Mouse (Mus musculus): ENCODE results near the gene Wapl.

Gene Wapl

GRCm38 (mm10) chr14:34697376-34697775 lies 23.6 kb downstream of the Wapl start:
- DNase-seq (ENCODE audit: low spot score) = no peak

GRCm38 (mm10) chr14:34710209-34710608 lies 36.5 kb downstream of the Wapl start:
- DNase-seq (ENCODE audit: low spot score) = no peak

- no peak for DNase-seq (ENCODE audit: low spot score)
These were observed 38.3 kb downstream of the Wapl start for GRCm38 (mm10) chr14:34712027-34712426.

- no peak for DNase-seq (ENCODE audit: low spot score)
These were observed 39.1 kb downstream of the Wapl start for GRCm38 (mm10) chr14:34712857-34713256.

- DNase-seq (ENCODE audit: low spot score) = no peak
These were observed 44.4 kb downstream of the Wapl start for GRCm38 (mm10) chr14:34718150-34718549.

GRCm38 (mm10) chr14:34727709-34728108 lies 54.0 kb downstream of the Wapl start:
- no peak for DNase-seq (ENCODE audit: low spot score)

- DNase-seq (ENCODE audit: low spot score) = no peak
These were observed 61.7 kb downstream of the Wapl start for GRCm38 (mm10) chr14:34735405-34735804.

- no peak for DNase-seq (ENCODE audit: low spot score)
These were observed 71.7 kb downstream of the Wapl start for GRCm38 (mm10) chr14:34745401-34745800.

- no peak for DNase-seq (ENCODE audit: low spot score)
These were observed 82.0 kb downstream of the Wapl start for GRCm38 (mm10) chr14:34755731-34756130.

GRCm38 (mm10) chr14:34759938-34760337 lies 86.2 kb downstream of the Wapl start:
- no peak for DNase-seq (ENCODE audit: low spot score)

- DNase-seq (ENCODE audit: low spot score) = no peak
These were observed 87.6 kb downstream of the Wapl start for GRCm38 (mm10) chr14:34761082-34761959.

- no peak for DNase-seq (ENCODE audit: low spot score)
These were observed 89.0 kb downstream of the Wapl start for GRCm38 (mm10) chr14:34762682-34763081.

- no peak for DNase-seq (ENCODE audit: low spot score)
These were observed 90.2 kb downstream of the Wapl start for GRCm38 (mm10) chr14:34763771-34764539.

GRCm38 (mm10) chr14:34764908-34765307 lies 91.2 kb downstream of the Wapl start:
- DNase-seq (ENCODE audit: low spot score) = no peak

GRCm38 (mm10) chr14:34765380-34765779 lies 91.7 kb downstream of the Wapl start:
- no peak for DNase-seq (ENCODE audit: low spot score)

- no peak for DNase-seq (ENCODE audit: low spot score)
These were observed 92.5 kb downstream of the Wapl start for GRCm38 (mm10) chr14:34766181-34766580.

- peak; percentile 77 for DNase-seq (ENCODE audit: low spot score)
These were observed 94.6 kb downstream of the Wapl start for GRCm38 (mm10) chr14:34768373-34768772.

GRCm38 (mm10) chr14:34769021-34769566 lies 95.4 kb downstream of the Wapl start:
- DNase-seq (ENCODE audit: low spot score) = peak; percentile 68

GRCm38 (mm10) chr14:34769567-34770158 lies 95.9 kb downstream of the Wapl start:
- peak; percentile 37 for DNase-seq (ENCODE audit: low spot score)

GRCm38 (mm10) chr14:34770467-34770866 lies 96.7 kb downstream of the Wapl start:
- DNase-seq (ENCODE audit: low spot score) = no peak

- DNase-seq (ENCODE audit: low spot score) = no peak
These were observed 97.9 kb downstream of the Wapl start for GRCm38 (mm10) chr14:34771601-34772000.

- no peak for DNase-seq (ENCODE audit: low spot score)
These were observed 98.4 kb downstream of the Wapl start for GRCm38 (mm10) chr14:34772132-34772531.

Measured in ovary, postnatal 36 days (tissue).